ENCODE assay signal across 9 mouse cellular contexts in genomic region chr14:59467798-59468197, GRCm38 (mm10). TPM values are rescaled to one million over a fixed set of nuclear protein-coding genes. Genes with fewer than 3 reads are reported as not detected.
DNase-seq lines count a peak whose midpoint lies in the region; ATAC-seq and TF ChIP-seq lines count a peak whose summit lies in the region.
"Had no signal": no experiment of that assay in that cellular context is flagged by ENCODE, and none has a peak within 500 bp of the region (broad histone marks: within the 10 kb centered on the region; RNA-seq: fewer than 3 reads in every experiment).

No protein-coding gene starts in this region.

- no peak for ATAC-seq in heart, postnatal 0 days (ENCODE audit: insufficient read depth, low read depth)
- no peak for ATAC-seq in midbrain, postnatal 0 days (ENCODE audit: low FRiP score)
- ATAC-seq in midbrain, embryonic 15.5 days (replicated peaks): no peak
- peak; percentile 42; the same call in 1 of the 2 replicates for ATAC-seq in common myeloid progenitor, adult 5-6 weeks (replicated peaks; ENCODE audit: low read depth, poor library complexity, severe bottlenecking)
- no peak for ATAC-seq in forebrain, embryonic 11.5 days (replicated peaks; ENCODE audit: low FRiP score)
- ATAC-seq in megakaryocyte-erythroid progenitor cell, adult 5-6 weeks (replicated peaks; ENCODE audit: low FRiP score, low TSS enrichment, poor library complexity, severe bottlenecking): no peak

- H3K4me1 ChIP-seq in heart, postnatal 0 days (ENCODE audit: control insufficient read depth, insufficient read depth): no peaks in the 10 kb centered on the region
- no peaks in the 10 kb centered on the region for H3K4me1 ChIP-seq in midbrain, postnatal 0 days (ENCODE audit: insufficient read depth, low read length)
- no peaks in the 10 kb centered on the region for H3K4me1 ChIP-seq in midbrain, embryonic 15.5 days
- H3K4me1 ChIP-seq in forebrain, embryonic 11.5 days (replicated peaks; ENCODE audit: control insufficient read depth, insufficient read depth, low read length): no peaks in the 10 kb centered on the region
- H3K4me1 ChIP-seq: lung, embryonic 15.5 days had no signal

- H3K9ac ChIP-seq in heart, postnatal 0 days (replicated peaks; ENCODE audit: low read depth, low read length): no peak overlapping the region
- no peak overlapping the region for H3K9ac ChIP-seq in midbrain, postnatal 0 days (replicated peaks; ENCODE audit: low read length, poor library complexity, severe bottlenecking)
- no peak overlapping the region for H3K9ac ChIP-seq in midbrain, embryonic 15.5 days
- H3K9ac ChIP-seq in forebrain, embryonic 11.5 days (ENCODE audit: low read length): no peak overlapping the region
- H3K9ac ChIP-seq: lung, embryonic 15.5 days had no signal

- no peak overlapping the region for H3K27ac ChIP-seq in heart, postnatal 0 days (ENCODE audit: low read depth)
- no peak overlapping the region for H3K27ac ChIP-seq in midbrain, postnatal 0 days (ENCODE audit: low read depth, low read length)
- no peak overlapping the region for H3K27ac ChIP-seq in midbrain, embryonic 15.5 days
- no peak overlapping the region for H3K27ac ChIP-seq in forebrain, embryonic 11.5 days (ENCODE audit: low read depth, low read length)
- H3K27ac ChIP-seq: lung, embryonic 15.5 days had no signal

- no peak overlapping the region for H3K4me3 ChIP-seq in heart, postnatal 0 days (ENCODE audit: low read depth, low read length)
- H3K4me3 ChIP-seq in midbrain, postnatal 0 days (ENCODE audit: low read depth, low read length): no peak overlapping the region
- H3K4me3 ChIP-seq in midbrain, embryonic 15.5 days: no peak overlapping the region
- H3K4me3 ChIP-seq in forebrain, embryonic 11.5 days (ENCODE audit: low read depth, low read length): no peak overlapping the region
- H3K4me3 ChIP-seq: lung, embryonic 15.5 days had no signal

- TF ChIP-seq EP300 in heart, postnatal 0 days (IDR thresholded peaks at IDR 0.05; ENCODE audit: low read depth): no peak

- 51% methylated on average over 1 of the region's 1 CpGs for WGBS in heart, postnatal 0 days
- WGBS in midbrain, postnatal 0 days: 82% methylated on average over 1 of the region's 1 CpGs
- 62% methylated on average over 1 of the region's 1 CpGs for WGBS in midbrain, embryonic 15.5 days
- 72% methylated on average over 1 of the region's 1 CpGs for WGBS in forebrain, embryonic 11.5 days

- H3K9me3 ChIP-seq in heart, postnatal 0 days (replicated peaks; ENCODE audit: control insufficient read depth, low read length): no peaks in the 10 kb centered on the region
- no peaks in the 10 kb centered on the region for H3K9me3 ChIP-seq in midbrain, postnatal 0 days (ENCODE audit: low read length)
- no peaks in the 10 kb centered on the region for H3K9me3 ChIP-seq in midbrain, embryonic 15.5 days
- no peaks in the 10 kb centered on the region for H3K9me3 ChIP-seq in forebrain, embryonic 11.5 days (ENCODE audit: control insufficient read depth, low read length)
- H3K9me3 ChIP-seq: lung, embryonic 15.5 days had no signal

- H3K36me3 ChIP-seq in heart, postnatal 0 days (replicated peaks; ENCODE audit: control insufficient read depth, insufficient read depth, low read length): no peaks in the 10 kb centered on the region
- no peaks in the 10 kb centered on the region for H3K36me3 ChIP-seq in midbrain, postnatal 0 days (ENCODE audit: insufficient read depth, low read length)
- no peaks in the 10 kb centered on the region for H3K36me3 ChIP-seq in midbrain, embryonic 15.5 days (replicated peaks)
- no peaks in the 10 kb centered on the region for H3K36me3 ChIP-seq in forebrain, embryonic 11.5 days (ENCODE audit: control insufficient read depth, insufficient read depth, low read length)
- H3K36me3 ChIP-seq: lung, embryonic 15.5 days had no signal

- TF ChIP-seq CTCF in heart, postnatal 0 days (IDR thresholded peaks at IDR 0.05; ENCODE audit: low read depth): peak; percentile 49
- TF ChIP-seq CTCF in midbrain, postnatal 0 days (IDR thresholded peaks at IDR 0.05): peak; percentile 64

- H3K4me2 ChIP-seq in heart, postnatal 0 days (ENCODE audit: low read depth, low read length): no peak overlapping the region
- H3K4me2 ChIP-seq in midbrain, postnatal 0 days (ENCODE audit: low read depth, low read length, poor library complexity, severe bottlenecking): no peak overlapping the region
- H3K4me2 ChIP-seq in midbrain, embryonic 15.5 days: no peak overlapping the region
- H3K4me2 ChIP-seq in forebrain, embryonic 11.5 days (ENCODE audit: low read depth, low read length, severe bottlenecking): no peak overlapping the region
- H3K4me2 ChIP-seq: lung, embryonic 15.5 days had no signal

- no peaks in the 10 kb centered on the region for H3K27me3 ChIP-seq in heart, postnatal 0 days (ENCODE audit: control insufficient read depth, insufficient read depth, low read length)
- no peaks in the 10 kb centered on the region for H3K27me3 ChIP-seq in midbrain, postnatal 0 days (ENCODE audit: insufficient read depth, low read length)
- H3K27me3 ChIP-seq in midbrain, embryonic 15.5 days (replicated peaks): no peaks in the 10 kb centered on the region
- H3K27me3 ChIP-seq in forebrain, embryonic 11.5 days (ENCODE audit: control insufficient read depth, insufficient read depth, low read length): no peaks in the 10 kb centered on the region
- H3K27me3 ChIP-seq: lung, embryonic 15.5 days had no signal

- peak; percentile 14 for DNase-seq in heart, postnatal 0 days (ENCODE audit: low spot score)
- DNase-seq in heart, postnatal 4 days: no peak
- DNase-seq in midbrain, postnatal 0 days (ENCODE audit: low spot score): no peak
- peak; percentile 3 for DNase-seq in retina, postnatal 7 days (ENCODE audit: low read depth, low spot score)
- no peak for DNase-seq in forebrain, embryonic 11.5 days (ENCODE audit: low spot score)

RNA-seq across cellular contexts. Expression of gene Cab39l, which starts 27.0 kb away (rescaled TPM):
- total RNA-seq in heart, postnatal 0 days (2014; rRNA removed; ENCODE audit: low replicate concordance): 7.1 and 12.3 TPM in 2 replicates
- 12.9 and 15.0 TPM in 2 replicates for polyA plus RNA-seq in heart, postnatal 0 days (2015; fragmentation: Nextera tagmentation; extraction: Ambion mirVana)
- 10 to 100 TPM; 19.3 to 22.5 TPM for total RNA-seq in heart, postnatal 4 days (2021)
- 12.3 and 26.5 TPM in 2 replicates for total RNA-seq in midbrain, postnatal 0 days (2014; rRNA removed)
- polyA plus RNA-seq in midbrain, postnatal 0 days (2015; fragmentation: Nextera tagmentation; extraction: Ambion mirVana): 15.1 and 15.3 TPM in 2 replicates
- polyA plus RNA-seq in midbrain, embryonic 15.5 days (2015; fragmentation: Nextera tagmentation; extraction: Ambion mirVana): 19.0 and 19.8 TPM in 2 replicates
- 27.5 and 30.2 TPM in 2 replicates for total RNA-seq in common myeloid progenitor, adult 5-6 weeks (2017)
- polyA plus RNA-seq in forebrain, embryonic 11.5 days (2014; fragmentation: Nextera tagmentation; extraction: Ambion mirVana): 43.4 and 47.7 TPM in 2 replicates
- 29.7 and 30.6 TPM in 2 replicates for total RNA-seq in megakaryocyte-erythroid progenitor cell, adult 5-6 weeks (2014; fragmentation: Nextera tagmentation)
- 27.3 and 29.4 TPM in 2 replicates for total RNA-seq in megakaryocyte-erythroid progenitor cell, adult 5-6 weeks (2017)

RNA-seq across cellular contexts. Expression of gene Setdb2, which starts 27.1 kb away (rescaled TPM):
- 0.23 and 3.7 TPM in 2 replicates for total RNA-seq in heart, postnatal 0 days (2014; rRNA removed; ENCODE audit: low replicate concordance)
- 4.7 and 4.9 TPM in 2 replicates for polyA plus RNA-seq in heart, postnatal 0 days (2015; fragmentation: Nextera tagmentation; extraction: Ambion mirVana)
- 10 to 100 TPM; 11.7 to 12.8 TPM for total RNA-seq in heart, postnatal 4 days (2021)
- total RNA-seq in midbrain, postnatal 0 days (2014; rRNA removed): 2.5 and 2.7 TPM in 2 replicates
- polyA plus RNA-seq in midbrain, postnatal 0 days (2015; fragmentation: Nextera tagmentation; extraction: Ambion mirVana): 4.2 and 4.3 TPM in 2 replicates
- polyA plus RNA-seq in midbrain, embryonic 15.5 days (2015; fragmentation: Nextera tagmentation; extraction: Ambion mirVana): 6.5 TPM in 2 replicates
- total RNA-seq in common myeloid progenitor, adult 5-6 weeks (2017): 32.4 and 49.0 TPM in 2 replicates
- 12.5 and 12.7 TPM in 2 replicates for polyA plus RNA-seq in forebrain, embryonic 11.5 days (2014; fragmentation: Nextera tagmentation; extraction: Ambion mirVana)
- 31.6 and 42.2 TPM in 2 replicates for total RNA-seq in megakaryocyte-erythroid progenitor cell, adult 5-6 weeks (2014; fragmentation: Nextera tagmentation)
- total RNA-seq in megakaryocyte-erythroid progenitor cell, adult 5-6 weeks (2017): 39.8 and 41.4 TPM in 2 replicates

Comparison
In these comparisons a context has a peak if more than half of its experiments do, and no peak if none do; other contexts are left out.
1. DNase-seq: peak in heart, postnatal 0 days (single experiment) and retina, postnatal 7 days (single experiment); none in heart, postnatal 4 days (single experiment), midbrain, postnatal 0 days (single experiment) and forebrain, embryonic 11.5 days (single experiment).